Mouse (Mus musculus) hematopoietic stem cell, adult 5-6 weeks (primary cell): ENCODE measurements around the gene Ggcx. TPM values are rescaled to one million over a fixed set of nuclear protein-coding genes. Genes with fewer than 3 reads are reported as not detected.

Experiments
- ATAC-seq, 2 experiments: fragments of 125-278 bp in 1 of 2; replicated peaks in 1 of 2; 2 replicates each; pipeline ENCODE4 v1.8.0; 2016 to 2017; ENCODE audit warnings: inconsistent platforms in 2 of 2, mild to moderate bottlenecking in 2 of 2, moderate number of reproducible peaks in 2 of 2, low read depth in 1 of 2, moderate TSS enrichment in 1 of 2; ENCODE audit not compliant: low FRiP score in 2 of 2, poor library complexity in 2 of 2, severe bottlenecking in 2 of 2, insufficient read depth in 1 of 2, low TSS enrichment in 1 of 2
- total RNA-seq: library from RNA; stranded (forward); fragments of 172-1452, 232-1000 nt; gene quantifications from 2 replicates; pipeline ENCODE4 v1.2.3, GENCODE M21; 2017

The Ggcx gene
- 9.4 and 9.8 TPM in 2 replicates for total RNA-seq

DNA sequence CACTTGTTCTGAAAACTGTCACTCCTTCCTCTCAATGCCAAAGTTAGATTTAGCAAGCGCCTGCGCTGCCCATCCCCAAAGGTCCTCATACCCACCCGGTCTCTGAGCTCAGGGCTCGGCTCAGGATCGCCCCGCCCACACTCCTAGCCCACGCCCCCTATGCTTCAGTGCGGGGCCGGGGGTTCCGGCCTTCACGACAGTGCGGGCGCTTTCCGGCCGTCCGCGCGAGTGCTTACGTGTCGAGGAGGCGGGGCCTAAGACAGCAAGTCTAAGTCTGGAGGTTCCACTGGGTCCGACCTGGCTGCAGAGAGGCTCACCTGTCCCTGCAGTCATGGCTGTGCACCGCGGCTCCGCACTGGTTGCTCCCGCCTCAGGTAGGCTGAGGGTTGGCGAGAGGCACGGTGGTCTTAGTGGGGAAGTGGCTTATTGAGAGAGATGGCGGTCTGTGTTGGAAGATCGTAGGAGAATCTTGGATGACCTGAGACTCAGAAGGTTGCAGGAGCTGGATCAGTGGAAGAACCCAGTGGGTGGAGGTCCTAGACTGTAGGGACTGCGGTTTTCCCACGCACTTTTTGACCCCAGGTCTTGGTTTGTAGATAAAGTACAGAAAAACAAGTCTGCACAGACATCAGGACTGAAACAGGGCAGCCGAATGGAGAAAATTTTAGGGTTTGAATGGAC is at the start of gene Ggcx:
TSS of gene Ggcx (plus strand) at position 233 of the 681 bp plus-strand sequence.
- ATAC-seq: peak; percentile 96 to 97

DNA sequence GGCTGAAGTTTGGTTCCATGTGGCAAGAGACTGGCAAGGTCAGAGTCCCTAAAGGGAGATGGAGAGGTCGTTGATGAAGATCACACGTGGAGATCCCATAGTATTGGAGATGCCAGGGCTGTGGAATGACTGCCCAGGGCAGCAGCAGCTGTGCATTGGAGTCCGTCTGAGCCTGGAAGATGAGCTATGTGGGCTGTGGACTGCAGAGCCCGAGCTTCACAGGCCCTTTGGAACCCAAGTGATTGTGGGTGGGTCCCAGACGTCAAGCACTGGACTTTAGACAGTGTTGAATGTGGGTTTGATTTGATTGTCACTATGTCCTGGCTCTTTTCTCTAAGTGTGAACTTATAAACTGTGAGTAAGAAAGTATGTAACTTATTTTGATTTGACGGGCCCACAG is 49.1 kb upstream of the Ggcx start:
- ATAC-seq: no peak

DNA sequence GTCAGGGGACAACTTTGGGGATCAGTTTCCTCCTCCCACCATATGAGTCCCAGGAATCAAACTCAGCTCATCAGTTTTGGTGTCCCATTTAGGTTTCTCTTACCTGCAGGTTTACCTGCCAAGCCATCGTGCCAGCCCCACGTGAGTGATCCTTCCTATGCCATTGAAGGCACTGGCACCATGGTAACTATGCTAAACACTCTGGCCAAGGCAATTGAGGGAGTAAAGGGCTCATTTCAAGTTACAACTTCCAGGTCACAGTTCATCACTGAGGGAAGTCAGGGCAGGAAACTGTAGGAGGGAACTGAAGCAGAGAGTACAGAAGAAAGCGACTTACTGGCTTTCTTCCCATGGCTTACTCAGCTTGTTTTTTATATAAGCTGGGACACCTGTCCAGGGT is 47.8 kb upstream of the Ggcx start:
- no peak for ATAC-seq

DNA sequence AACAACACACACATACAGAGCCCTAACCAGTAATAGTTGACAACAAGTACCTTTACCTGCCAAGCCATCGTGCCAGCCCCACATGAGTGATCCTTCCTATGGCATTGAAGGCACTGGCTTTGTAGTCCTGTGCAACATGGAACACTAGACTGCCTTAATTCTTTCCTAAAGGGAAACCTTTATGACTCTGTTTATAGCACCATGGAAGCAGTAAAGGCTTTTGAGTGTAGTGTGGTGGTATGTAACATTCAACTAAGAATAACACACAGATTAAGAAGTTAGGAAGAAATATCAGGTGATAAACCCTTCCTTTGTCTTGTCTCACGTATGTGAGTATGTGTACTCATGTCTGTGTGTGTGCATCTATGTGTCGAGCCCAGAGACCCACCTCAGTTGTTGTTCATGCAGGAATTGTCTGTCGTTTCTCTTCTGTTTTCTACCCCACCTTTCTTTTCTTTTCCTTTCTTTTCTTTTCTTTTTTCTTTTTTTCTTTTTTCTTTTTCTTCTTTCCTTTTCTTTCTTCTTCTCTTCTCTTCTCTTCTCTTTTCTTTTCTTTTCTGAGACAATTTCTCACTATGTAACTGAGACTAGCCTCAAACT is 47.2 kb upstream of the Ggcx start, which contains the start of gene Rnf181:
TSS of gene Rnf181 (minus strand) at position 113 of the 600 bp plus-strand sequence.
- no peak for ATAC-seq

DNA sequence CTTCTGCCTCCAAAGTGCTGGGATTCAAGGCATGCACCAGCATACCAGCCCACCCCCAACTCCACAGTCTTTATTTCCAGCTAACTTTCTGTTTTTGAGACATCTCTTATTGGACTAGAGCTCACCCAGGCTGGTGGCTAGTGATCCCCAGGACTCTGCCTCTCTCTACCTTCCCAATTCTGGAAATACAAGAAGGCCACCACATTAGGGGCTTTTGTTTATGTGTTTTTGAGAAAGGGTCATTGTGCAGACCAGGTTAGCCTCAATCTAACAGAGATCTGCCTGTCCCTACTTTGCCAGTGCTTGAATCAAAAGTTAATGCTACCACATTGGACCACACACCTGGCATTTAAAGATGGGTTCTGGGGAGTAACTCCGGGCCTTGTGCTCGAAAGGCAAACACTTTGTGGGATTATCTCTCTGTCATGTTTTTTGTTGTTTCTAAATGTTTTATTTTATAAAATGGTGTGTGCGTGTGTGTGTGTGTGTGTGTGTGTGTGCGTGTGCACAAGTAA is 46.6 kb upstream of the Ggcx start:
- no peak for ATAC-seq

DNA sequence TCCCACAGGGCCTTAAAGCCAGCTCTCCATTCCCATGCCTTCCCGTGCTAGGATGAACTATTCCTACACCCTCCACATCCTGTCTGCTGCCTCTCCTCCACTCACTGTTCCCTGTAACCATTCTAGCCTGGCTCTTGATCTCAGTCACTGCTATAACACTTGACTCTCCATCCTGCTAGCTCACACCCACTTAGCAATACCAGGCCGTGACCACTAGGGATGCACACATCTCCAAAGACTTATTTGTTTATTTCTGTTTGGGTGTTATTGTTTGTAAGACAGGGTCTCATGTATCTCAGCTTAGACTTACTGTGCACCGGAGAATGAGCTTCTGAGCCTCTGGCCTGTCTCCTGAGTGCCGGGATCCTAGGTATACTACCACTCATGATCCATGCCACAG is 44.6 kb upstream of the Ggcx start:
- no peak; a peak in 1 of 4 replicates for ATAC-seq

DNA sequence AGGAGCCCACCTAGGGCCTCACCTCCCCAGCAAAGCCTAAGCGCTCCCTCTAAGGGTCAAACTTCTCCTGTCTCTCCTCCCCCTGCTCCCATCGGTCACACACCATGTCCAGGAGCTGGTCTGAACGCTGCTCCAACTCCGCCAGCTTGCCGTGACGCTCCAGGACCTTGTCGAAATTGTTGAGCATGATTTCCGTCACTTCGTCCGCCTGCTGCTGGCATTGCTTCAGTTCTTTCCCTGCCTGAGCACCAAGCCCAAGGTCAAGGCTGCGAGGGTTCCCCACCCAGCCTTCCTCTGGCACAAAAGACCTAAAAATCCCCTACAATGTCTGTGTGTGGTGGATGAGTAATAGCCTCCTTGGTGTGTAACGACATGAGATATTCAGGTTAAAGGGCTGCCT is 44.0 kb upstream of the Ggcx start:
- ATAC-seq: no peak

DNA sequence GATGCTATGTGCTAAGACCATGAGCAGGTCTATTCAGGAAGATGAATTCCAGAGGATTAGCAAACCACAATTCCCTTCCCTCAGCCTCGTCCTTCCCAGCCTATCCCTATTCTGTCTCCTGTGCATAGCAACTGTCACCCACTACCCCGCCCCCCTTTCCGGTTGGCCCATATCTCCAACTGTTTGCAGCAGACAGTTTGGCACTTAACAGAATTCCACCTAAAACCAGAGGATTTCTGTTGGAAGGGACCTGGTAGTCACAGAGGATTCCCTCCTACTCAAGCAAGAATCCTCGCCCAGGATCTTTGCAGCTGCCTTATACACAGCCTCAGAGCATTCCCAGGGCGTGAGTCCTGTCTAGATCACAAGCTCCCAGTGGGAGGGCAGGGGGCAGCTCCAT is 43.0 kb upstream of the Ggcx start:
- ATAC-seq: no peak

DNA sequence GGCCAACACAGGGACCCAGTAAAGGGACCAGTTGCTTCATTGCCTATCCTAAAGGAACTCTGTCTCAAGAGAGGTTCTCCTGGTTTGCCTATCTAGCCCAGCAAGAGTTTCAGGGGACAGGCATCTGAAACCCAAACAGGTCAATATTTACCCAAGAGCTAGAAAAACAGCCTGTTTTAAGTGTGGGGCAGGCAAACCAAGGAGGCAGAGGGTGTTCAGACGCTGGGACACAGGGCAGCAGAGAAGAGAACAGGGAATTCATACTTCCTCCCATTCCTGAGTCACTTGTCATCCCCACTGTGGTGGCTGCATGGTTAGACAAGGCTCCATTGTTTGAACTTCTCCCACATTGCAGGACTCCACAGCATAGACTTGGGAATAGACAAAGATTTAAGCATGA is 42.5 kb upstream of the Ggcx start:
- no peak for ATAC-seq

DNA sequence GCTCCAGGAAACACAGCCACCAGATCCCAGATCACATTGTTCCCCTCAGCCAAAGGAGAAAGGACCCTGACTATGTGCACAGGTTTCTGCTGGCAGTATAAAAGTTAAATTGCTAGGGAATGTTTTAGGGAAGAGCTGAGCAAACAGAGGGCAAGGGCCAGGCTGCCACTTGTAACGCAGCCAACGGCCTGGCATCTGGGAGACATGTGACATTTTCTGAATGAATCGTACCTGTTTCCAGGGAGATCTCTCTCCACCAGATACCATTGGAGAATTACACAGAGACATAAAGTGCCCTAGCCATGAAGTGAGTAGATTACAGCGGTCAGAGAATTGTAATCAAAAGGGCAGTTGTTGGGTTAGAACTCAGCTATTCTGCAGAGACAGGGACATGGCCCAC is 40.9 kb upstream of the Ggcx start:
- ATAC-seq: no peak

DNA sequence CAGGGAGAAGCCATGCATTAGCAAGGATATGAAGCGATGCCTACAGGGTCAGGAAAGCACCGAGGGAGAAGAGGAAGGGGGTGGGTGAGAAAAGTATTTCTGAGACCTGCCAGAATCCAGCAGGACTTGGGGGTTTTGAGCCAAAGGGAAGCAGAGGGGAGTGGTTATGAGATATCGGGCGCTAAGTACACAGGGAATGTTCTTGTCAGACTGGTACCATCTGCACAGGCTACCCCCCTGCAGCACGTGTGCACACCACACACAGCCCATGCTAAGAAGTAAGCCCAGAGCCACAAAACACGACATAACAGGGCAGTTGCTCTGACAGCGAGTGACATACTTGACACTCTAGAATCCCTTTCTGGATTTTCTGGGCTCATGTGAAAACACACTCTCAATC is 39.9 kb upstream of the Ggcx start:
- no peak for ATAC-seq

DNA sequence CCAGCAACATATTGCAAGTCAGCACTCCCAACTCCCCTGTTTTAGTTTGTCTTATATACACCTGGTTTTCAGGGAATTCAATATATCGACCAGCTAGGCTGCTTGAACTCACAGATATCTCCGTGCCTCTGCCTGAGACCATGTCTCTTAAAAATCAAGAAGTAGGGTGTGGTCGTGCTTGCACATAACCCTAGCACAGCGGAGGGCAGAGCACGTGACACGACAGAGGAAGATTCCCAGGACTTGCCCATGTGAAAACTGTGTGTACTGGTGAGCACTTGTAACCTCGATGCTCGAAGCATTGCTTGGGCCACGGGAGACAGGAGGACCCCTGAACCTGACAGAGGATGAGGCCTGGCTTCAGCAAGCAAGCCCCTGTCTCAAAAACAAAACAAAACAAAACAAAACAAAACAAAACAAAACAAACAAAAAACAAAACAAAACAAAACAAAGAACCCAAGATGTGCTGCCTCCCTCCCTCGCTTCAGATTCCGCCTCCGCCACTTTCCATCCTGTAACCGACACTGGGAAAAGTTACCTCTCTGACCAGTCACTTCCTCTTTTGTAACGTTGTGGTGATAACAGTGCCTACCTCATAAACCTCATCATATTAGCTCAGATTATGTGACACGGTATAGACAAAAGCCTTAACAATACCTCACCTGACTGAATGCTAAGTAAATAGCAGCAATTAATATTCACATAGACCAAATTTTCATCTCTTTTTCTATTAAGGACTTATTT is 39.1 kb upstream of the Ggcx start:
- ATAC-seq: peak; percentile 68 to 72

DNA sequence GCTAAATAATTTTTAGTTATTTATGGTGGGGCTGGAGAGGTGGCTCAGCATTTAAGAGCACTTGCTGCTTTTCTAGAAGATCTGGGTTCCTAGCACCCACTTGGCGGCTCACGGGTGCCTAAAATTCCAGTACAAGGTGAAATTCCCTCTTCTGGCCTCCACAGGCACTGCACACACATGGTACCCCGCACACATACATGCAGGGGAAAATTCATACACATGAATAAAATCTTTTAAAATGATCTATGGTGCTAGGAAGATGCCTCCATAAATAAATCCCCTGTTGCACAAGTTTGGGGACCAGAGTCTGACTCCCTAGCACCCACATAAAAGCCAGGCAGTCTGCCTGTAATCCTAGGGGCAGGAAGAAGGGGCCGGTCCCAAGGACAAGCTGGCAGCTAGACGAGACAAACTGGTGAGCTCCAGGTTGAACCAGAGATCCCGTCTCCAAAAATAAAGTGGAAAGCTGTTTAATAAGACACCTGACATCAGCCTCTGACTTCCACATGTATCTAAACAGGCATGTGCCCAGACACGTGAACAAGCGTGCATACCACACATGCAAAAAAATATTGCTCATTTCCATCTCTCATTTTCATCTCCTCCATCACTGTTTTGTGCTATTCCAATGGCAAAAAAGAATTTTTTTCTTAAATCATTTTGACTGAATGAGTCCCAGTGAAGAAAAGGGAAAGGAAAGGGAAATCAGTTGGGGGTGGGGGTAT is 35.4 kb upstream of the Ggcx start:
- no peak for ATAC-seq

DNA sequence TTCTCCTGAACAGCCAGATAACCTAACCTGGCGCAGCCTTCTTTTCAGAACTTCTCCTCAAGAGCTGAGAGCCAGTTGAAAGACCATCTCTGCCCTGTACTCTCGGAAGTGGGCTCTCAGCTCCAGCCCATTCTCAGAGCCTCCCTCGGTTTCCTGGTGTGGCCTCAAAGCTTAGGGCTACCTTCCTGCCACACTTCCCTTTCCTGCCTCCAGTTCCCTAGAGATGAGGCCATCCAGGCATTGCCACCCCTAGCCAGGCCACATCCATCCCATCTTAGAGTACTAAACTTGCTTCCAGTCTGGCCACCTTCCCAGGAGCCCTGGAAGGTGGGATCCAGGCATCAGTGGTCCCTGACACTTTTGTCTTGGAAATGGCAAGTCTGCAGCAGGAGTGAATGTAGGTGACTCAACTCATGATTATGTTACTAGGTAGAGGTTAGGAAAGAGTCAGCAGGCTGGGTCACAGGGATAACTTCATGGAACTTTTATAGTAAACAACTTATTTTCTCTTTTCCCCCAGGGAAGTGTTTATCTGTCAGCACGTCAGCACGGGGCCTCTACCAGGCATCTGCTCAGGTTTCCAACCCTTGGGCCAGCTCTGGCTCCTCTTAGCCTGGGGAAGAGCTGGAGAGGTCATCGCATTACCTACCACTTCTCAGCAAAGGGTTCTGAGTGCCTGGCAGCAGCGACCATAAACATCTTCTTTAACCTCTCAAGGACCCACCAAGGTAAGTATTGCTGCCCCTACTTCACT is 34.6 kb upstream of the Ggcx start:
- peak; percentile 35 to 46 for ATAC-seq

DNA sequence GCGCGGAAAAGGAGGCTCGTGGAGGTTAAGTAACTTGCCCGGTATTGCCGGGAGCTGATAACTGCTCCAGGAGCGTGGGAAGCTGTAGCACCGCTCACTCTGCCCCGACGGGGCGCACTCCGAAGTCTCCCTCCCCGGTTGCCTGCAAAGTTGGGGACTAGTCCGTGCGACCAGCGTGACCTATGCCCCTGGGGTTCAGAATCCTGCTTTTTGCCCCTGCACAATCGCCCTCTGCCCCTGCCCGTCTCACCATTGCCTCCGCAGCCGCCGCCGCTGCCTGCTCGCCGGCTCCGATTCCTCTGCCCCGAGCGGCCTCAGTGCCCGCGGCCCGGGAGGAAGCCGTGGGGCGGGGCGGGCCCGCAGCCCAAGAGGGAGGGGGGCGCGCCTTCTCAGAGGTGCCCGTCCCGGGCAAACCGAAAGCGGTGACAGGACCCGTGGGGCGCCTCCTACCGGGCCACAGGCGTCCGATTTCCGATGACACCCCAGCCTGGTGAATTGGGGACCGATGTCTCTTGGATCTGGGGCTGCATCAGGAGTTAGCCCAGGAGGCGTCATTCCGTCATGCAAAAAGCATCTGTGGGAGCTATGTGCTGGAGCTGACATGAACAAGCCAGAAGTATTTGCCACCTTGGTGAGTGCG is 33.9 kb upstream of the Ggcx start, which contains the start of gene Vamp5:
TSS of gene Vamp5 (minus strand) at position 338 of the 640 bp plus-strand sequence.
- ATAC-seq: peak; percentile 63 to 76

DNA sequence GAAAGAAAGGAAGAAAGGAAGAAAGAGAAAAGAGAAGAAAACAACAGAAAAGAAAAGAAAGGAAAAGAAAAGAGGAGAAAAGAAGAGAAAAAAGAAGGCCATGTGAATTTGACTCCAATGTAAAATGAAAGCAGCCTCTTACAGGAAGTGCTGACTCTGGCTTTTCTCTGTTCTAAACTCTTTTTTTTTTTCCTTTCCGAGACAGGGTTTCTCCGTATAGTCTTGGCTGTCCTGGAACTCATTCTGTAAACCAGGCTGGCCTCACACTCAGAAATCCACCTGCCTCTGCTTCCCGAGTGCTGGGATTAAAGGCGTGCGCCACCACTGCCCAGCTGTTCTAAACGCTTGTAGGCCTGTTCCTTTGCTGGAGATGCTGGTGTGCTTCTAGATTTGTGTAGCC is 31.6 kb upstream of the Ggcx start:
- no peak for ATAC-seq
